Mouse (Mus musculus) regulatory T cell (primary cell): ENCODE data around the gene Wnt7a.

Experiments
- in situ Hi-C: fragments of 300-600 bp; cut with MboI, MseI; formaldehyde crosslinking; loops from one replicate; pipeline ENCODE4 v1.15.1; 2025; ENCODE audit warnings: high pct_unique_total_duplicates

Wnt7a gene

GRCm38 (mm10) chr6:91345091-91345490 is 66.1 kb downstream of the Wnt7a start:
- in situ Hi-C loops = no loop called here

DNA sequence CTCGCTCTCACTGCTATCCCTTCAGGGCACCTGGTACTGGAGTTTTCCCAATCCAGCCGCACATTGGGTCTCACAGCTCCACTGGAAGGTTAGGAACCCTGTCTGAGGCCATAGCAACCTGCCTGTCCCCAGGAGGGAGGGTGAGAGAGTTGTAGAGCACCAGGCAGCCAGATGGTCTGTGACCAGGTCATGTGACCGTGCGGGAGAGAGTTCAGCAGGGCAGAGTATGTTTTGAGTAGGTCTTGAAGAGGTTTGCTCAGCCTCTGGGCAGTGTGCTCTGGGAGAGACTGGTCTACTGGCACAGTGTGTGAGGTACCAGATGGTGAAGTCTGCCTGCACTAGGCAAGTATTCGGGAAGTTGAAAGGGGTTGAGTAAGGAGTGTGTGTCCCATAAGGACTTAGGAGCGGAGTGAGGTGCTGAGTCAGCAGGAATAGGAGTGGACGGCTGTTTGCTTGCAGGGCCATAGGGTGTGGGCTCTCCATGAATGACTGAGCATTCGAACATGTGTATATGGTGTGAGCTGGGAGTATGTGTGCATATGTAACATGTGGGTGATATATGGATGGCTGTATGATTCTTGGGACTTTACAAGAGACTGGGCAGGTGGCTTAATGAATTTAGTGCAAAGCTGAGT is 71.4 kb downstream of the Wnt7a start:
- in situ Hi-C loops = no loop called here

DNA sequence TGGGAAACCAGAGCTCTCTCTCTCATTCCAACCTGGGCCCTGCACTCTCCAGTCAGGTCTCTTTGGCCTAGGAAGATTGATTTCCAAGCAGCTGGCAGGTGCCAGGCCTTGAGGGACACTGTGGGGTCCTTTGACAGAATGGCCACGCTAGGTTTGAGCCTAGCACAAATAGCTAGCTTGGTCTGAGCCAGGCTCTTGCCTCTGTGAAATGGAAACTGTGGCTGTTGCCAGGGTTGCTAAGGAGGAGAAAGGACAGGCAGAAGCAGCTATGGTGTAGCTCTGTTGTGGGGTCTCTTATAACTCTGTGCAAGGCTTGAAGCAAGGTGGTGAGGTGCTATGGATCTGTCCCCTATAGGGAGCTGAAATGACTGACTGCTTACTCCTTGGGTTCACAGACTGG is 75.7 kb downstream of the Wnt7a start:
- in situ Hi-C loops = no loop called here

GRCm38 (mm10) chr6:91331886-91332285 is 79.3 kb downstream of the Wnt7a start:
- in situ Hi-C loops = no loop called here

DNA sequence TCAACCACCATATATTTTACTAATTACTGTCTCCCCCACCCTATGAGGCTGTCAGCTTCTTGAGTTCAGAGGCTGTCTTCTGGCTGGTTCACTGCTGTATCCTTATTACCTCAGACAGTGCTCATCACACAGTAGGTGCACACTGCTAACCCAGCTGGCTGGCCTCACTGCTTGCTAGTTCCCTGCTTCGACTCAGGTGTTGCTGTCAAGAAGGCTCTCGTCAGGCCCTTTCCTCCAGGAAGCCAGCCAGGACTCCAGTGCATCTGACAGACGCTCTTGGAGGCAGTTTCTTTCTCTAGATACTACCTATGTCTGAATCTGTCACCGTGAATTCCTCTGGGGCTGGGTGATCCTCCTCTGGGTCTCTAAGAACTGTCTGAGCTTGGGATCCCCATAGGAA is 85.6 kb downstream of the Wnt7a start:
- in situ Hi-C loops = no loop called here

- in situ Hi-C loops = no loop called here
These were observed 86.4 kb downstream of the Wnt7a start for GRCm38 (mm10) chr6:91324752-91325151.

DNA sequence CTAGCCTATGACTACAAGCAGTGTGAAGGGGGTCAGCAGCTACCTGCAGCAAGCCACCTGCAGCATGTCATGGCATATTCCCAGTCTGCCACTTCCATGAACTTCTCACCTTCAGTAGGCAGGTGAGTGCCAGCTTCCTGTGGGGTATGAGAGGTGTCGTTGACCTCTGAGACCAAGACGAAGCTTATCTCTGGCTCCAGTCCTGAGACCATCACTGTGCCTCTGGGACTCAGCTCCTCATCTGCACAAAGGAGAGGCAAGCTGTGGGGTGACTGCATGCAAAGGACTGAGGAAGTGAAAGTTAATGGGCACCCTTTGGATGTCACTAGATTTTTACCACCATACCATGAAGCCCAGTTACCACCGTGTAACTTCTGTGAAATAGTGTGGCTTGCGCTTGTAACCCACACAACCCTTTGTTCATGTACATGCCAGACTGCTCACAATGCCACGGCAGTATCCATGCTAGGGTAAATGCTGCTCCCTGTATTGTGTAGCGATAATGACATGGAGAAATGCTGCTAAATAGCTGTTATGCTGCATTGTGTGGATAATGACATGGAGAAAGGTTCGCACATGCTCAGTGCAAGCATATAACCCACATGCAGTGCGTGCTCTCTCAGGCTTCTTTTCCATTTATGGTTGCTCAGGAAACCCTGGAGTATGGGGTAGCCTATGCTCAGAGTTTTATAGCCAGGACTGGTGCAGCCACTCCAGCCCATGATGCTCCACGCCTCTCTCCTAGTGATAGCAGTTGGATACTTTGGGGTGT is 89.0 kb downstream of the Wnt7a start:
- in situ Hi-C loops = no loop called here
